Mouse (Mus musculus): ENCODE results near the gene Prdm12.
"Not testable (repeated sequence)": the region's sequence is repeated elsewhere in the genome, so short reads cannot be mapped to it uniquely, and the experiment has no call there.

Prdm12 gene

DNA sequence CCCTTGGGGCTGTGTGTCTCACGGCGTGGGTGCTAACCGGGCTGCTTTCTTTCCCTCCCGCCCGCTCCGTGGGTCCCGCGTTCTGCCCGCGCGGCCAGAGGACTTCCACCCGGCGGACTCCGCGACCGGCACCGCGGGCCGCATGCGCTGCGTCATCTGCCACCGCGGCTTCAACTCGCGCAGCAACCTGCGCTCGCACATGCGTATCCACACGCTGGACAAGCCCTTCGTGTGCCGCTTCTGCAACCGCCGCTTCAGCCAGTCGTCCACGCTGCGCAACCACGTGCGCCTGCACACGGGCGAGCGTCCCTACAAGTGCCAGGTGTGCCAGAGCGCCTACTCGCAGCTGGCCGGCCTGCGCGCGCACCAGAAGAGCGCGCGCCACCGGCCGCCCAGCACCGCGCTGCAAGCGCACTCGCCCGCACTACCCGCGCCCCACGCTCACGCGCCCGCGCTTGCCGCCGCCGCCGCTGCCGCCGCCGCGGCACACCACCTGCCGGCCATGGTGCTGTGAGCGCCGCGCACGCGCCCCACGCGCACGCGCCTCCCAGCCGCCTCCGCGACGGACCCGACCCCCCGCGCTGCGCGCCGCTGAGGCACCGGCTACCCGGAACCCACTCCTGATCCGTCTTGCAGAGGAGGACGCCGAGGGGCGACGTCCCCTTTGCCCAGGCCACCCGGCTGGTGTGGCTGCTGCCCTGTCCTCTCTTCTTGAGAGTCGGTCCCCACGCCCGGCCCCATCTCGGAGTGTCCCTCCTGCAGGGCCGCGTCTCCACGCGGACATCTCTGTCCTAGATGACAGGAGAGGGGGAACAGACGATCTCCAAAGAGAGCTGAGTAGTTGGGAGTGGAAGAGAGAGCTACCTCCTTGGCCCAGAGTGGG lies 14.4 kb downstream of the Prdm12 start:
- DNase-seq: peak; percentile 86

DNA sequence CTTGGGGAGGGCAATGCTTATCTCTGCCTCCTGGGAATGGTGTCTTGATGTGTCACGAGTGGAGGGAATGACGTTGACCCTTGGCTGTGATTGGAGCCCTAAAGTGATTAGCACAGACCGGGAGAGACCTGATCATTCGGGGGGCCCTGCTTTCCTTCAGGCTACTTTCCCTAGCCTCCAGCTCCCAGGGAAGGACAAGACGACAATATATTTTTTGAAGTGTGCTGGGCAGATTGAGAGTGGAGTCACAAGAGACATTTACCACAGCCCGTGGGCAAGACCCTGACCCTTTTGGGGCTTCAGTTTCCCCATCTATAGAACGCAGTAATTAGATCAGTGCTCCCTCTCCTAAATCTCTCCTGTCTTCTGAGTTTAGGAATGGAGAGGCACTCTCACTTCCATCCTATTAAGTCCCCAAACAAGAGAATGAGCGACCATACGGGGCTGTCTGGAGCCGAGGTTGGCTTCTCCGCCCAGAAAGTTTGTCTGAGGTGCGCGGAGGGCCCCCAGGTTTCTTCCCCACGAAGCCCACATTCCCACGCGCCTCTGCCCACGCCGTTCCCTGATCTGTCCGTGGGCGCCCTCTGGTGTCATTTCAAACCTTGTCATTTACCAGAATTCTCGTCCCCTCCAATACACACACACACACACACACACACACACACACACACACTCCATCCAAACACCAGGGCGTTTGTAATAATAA lies 15.2 kb downstream of the Prdm12 start:
- no peak for DNase-seq

DNA sequence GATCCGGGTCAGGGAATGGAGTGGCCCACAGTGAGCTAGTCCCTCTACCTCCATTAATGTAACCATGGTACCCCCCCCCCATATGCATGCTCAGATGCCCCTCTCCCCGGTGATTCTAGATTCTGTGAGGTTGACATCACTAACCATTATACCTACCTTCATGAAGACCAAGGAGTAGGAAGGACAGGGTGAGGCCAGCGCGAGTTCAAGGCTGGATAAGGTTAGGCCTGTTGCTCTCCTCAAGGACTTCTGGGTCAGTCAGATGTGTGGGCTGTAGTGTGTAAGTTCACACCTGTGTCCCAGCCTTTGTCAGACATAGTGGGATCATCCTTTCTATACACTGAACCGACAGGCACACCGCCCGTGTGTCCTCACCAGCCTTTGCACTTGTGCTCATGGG lies 16.5 kb downstream of the Prdm12 start:
- no peak for DNase-seq

DNA sequence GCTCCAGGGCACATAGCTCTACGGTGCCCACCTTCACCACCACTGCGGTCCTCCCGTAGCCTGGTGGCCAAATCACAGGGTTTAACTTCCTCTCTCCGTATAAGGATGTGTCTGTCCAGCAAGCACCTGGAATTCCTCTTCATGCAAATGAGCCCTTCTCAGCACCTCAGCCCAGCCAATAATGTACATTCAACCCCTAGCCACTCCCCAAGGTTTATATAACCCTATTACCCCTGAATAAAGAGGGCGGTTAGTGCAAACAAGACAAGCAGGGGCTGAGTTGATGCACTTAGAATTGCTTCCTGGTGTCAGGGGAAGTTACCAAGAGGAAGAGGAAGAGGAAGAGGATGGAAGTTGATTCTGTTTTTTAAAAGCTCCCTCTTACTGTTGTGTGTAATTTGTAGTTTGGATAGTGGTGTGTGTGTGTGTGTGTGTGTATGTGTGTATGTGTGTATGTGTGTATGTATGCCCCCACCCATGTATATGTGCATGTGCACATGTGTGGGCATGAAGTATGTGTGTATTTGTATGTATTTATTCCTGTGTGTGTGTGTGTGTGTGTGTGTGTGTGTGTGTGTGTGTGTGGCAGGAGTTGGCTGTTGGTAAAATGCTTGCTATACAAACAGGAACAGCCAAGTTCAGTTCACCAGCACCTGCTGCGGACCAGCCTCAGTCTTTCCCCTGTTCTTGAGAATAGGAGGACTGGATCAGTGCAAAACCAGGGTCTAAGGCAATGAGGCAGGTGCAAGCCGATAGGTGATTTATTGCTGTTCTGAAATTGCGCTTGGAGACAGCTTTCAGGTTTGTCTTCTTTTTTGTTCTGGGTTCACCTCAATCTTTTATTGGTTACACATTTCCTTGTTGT lies 23.3 kb downstream of the Prdm12 start:
- DNase-seq: no peak

DNA sequence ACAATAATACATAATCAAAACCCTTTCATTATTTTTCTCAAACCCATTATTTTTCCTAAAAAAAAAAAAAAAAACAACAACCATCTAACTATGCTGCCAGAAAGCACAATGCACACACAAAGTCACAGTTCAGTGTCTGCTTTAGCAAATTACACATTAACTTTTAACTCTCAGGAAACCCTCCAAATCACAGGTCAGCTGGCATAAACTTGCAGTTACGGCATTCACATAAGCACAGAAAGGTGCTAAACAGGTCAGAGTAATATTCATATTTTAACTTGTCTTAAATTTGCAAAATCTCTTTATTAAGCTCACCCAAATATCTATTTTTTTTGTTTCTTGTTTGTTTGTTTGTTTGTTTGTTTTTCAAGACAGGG lies 24.0 kb downstream of the Prdm12 start:
- no peak for DNase-seq

DNA sequence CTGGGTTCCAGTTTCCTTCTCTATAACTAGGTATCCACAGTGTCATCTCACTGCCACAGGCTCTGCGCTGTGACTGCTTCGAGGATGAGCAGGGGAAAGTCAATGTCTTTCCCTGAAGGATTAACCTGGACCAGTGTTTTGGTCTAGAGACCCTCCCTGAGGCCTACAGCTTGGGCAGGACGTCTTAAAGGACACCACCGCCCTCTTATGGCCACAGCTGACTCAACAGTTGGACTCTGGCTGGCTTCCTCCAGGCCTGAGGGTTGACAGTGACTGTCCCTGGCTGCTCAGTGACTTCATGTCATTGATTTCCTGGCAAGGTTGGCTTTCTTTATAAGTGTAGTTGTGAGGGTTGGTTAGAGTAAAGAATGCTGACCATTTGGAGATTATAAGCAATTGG lies 27.5 kb downstream of the Prdm12 start:
- DNase-seq: no peak

DNA sequence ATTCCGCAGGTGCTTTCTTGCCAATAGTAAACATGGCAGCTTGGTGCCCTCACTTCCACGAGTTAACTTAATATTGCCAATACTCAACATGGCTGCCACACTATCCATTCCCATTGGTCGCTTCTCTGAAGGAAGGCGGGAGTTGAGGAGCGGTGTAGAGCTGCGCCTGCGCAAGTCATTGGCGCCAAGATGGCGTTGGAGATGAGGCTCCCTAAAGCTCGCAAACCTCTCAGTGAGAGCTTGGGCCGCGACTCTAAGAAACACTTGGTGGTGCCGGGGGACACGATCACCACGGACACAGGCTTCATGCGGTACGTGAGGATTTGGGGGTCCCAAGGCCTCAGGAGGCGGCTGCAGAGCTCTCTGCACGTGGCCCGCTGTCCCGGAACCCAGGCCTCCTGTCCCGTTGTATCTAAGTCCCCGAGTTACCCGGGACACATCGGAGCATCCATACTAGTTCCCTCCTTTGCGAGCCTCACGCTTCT lies 30.8 kb downstream of the Prdm12 start, which contains the start of gene Exosc2:
TSS of gene Exosc2 (plus strand) at position 165 of the 485 bp plus-strand sequence.
- DNase-seq: peak; percentile 88

DNA sequence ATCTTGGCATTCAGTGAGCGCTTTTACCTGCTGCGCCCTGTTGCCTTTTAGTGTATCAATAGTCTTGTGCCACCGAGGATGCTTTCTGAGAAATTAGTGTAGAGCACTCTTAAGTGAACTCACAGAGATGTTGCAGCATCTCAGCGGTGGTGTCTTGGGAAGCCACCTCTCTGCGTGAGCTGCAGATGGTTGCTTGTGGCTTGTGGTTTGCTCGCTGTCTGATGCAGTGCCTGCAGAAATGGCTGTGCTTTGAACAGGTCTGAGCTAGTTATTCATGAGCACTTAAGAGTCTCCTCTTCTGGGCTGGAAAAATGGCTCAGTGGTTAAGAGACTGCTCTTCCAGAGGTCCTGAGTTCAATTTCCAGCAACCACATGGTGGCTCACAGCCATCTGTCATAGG lies 38.8 kb downstream of the Prdm12 start:
- no peak for DNase-seq

DNA sequence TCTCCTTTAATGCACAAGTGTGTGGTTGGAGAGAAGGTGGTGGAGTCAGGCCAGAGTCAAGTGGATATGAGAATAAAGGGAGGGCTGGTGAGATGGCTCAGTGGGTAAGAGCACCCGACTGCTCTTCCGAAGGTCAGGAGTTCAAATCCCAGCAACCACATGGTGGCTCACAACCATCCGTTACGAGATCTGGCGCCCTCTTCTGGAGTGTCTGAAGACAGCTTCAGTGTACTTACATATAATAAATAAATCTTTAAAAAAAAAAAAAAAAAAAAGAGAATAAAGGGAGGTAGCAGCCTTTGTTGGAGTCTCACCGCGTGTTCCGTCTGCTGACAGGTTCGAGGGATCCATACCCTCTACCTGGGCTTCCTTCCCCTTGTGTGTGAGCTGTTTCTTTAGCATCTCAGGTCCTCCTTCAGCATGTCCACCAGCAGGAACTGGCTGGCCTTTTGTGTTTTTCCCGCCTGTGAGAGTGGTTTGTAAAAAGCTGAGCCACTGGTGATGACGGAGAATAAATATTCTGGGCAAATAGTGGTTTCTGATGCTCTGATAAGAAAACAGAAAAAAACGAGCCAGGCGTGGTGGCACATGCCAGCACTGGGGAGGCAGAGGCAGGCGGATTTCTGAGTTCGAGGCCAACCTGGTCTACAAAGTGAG lies 41.3 kb downstream of the Prdm12 start:
- DNase-seq: not testable (repeated sequence)

DNA sequence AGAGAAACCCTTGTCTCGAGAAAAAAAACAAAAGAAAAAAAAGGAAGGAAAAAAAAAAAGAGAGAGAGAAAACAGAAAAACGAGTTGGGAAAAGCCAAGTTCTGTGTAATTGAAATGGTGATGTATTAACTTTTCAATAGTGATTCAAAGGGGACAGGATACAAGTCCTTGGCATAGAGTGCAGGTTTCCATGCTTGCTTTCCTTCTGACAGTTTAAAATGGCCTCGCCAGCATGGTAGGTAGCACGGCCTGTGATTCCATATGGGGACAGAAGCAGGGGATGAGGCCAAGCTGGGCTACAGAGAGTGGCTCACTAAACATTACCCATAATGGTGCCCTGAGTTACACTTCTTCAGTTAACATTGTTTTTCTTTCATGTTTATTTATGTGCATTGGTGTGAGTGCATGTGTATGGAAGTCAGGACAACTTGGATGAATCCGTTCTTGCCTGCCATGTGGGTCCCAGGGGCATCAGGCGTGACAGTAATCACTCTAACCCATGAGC lies 41.9 kb downstream of the Prdm12 start:
- no peak for DNase-seq

DNA sequence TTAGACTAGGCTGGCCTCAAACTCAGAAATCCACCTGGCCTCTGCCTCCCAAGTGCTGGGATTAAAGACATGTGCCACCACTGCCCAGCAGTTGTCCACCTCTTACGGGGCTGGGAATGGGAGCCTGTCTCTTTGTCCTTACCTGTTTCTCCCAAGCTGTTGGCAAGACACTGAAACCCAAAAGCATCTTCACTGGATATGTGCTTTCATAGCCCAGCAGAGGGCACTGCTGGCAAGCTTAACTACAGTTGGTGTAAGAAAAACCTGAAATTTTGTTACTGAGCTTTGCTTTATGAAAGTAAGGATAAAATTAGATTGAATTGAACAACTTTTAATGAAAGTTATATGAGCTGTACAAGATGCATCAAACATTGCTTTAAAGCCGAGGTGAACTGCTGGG lies 43.8 kb downstream of the Prdm12 start:
- peak; percentile 53 for DNase-seq

DNA sequence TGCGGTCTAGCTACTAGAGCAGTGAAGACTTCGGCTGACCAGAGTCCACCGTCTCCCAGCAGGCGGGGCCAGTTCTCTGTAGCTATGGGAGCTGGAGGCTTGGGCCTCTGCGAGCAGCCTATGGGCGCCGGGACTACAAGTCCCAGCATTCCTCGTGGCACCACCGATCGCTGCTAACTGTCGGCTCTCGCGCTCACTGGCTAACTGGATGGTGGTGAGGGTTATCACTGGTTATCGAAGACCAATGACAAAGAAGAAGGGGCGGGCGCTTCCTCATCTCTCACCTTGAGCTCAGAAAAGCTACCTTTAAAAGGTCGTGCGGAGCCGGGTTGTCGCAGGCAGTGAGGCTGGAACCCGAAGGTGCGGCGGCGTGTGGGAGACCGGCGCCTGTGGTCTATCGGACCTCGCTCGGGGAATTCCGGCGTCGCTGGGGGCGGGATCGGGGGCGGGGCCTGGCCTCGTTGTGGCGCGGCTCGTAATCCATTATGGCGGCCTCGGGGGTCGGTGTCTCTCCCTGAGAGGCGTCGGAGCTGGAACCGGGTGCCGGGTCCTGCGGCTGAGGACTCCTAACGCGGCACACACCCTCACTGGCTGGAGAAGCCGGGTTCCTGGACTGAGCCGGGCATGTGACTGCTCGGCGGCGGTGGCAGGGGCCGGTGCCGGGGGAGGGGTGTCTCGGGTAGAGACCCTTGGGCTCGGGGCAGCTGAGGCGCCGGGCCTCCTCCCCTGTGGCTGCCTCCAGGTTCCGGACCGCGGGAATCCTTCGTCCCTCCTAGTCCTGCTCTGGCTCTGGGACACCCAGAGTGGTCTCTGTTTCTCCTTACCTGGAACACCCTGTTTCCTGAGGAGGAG lies 48.5 kb downstream of the Prdm12 start, which contains the start of gene Abl1:
TSS of gene Abl1 (plus strand) at position 303 of the 852 bp plus-strand sequence.
- peak; percentile 95 for DNase-seq

DNA sequence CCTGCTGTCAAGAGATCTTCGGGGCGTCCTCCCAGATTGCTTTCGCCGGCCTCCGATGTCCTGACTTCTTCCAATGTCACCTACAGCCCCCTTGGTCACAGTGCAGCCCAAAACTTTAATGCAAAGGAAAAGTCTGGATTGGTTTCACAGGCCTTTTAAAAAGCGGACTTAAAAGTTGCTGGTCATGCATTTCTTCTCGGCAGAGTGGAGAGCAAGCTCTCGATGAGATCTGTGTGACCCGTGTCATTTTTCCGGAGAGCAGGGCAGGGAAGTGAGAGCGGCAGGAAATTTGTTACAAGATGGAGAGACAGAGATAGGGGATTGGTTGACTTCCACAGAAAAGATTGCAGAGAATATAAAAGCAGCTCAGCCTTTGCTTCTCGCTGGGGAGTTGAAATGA lies 49.2 kb downstream of the Prdm12 start:
- no peak for DNase-seq

DNA sequence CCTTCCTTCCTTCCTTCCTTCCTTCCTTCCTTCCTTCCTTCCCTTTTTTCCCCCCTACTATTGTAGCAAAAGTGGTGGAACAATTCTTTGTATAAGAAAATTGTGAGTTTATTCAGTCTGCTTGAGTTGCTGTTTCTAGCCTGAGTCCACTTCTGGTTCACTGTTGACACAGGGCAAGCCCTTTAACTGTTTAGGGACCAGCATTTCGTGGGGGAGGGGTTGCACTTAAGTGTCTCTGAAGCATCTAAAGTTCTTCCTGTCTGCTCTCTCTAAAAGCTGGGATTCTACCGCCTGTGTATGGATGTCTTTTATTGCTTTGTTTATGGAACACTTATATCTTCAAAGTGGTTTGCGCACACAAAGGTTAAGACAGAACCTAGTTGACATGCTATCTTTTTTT lies 50.2 kb downstream of the Prdm12 start:
- DNase-seq: no peak

DNA sequence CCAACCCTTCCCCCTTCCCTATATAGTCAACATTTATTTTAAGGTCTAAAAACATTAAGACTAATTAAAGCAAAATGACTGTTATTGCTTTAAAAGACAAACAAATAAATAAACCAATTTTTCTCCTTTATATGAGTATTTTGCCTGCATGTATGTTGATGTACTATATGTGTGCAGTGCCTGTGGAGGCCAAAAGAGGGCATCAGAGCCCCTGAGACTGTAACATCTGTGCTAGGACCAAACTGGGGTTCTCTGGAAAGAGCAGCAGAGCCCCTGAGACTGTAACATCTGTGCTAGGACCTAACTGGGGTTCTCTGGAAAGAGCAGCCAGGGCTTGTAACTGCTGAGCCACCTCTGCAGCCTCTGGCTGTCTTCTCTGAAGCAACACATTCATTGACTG lies 58.4 kb downstream of the Prdm12 start:
- DNase-seq: no peak

DNA sequence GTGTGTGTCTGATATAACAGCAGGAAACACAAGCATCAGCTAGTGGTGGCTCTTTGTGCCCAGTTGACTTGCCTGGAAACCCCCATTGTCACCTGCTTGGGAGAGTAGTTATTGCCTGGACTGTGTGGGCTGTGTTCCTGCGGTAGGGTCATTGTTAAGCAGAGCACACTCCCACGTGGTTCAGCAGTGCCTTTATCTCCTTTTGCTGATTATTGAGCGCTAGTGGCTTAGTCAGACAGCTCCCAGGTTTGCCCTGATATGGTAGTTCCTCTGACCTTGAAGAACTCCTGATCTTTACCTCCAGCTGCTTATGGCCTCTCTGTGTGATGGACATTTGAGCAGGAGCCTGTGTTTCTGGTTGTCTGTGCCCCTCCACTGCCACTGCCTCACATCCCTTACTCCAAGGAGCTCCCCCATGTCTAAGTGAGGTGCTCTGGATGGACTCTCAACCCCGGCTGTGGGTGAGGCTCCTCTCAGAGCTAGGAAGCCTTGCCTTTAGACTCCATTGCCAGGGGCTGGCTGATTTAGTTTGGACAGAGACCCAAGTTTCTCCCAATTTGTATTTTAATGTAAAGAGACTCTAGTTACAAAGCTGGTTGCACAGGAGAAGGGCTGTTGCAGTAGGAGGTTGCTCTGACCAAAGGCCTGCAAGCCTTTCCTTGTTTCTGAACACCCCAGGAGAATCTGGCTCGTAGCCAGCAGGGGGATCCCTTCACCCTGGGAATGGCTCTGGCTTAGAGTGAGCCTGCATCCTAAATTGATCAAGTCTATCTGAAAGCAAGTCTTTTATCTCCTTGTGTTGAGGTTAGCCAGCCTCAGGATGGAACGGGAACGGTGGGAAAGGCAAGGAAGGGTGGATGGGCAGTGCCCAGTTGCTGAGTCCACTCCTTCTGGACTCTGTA lies 61.0 kb downstream of the Prdm12 start:
- no peak for DNase-seq

DNA sequence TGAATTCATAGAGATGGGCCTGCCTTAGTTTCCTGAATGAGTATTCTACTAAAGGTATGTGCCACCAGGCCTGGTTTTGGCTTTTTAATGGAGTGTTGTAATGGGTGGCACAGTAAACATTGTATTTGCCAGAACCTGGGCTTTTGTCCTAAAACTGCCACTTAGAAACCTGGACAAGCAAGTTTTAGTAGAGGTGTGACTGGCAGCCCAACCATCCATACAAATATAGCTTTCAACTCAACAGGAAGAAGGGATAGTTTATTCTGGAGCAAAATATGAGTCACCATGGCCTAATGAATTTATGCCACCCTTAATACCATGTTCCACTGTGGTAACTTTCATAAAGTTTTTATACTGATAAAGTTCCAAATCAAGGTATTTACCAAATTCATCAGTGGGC lies 63.4 kb downstream of the Prdm12 start:
- DNase-seq: no peak
